Mouse (Mus musculus): ENCODE results near the gene Ddx50. TPM values are rescaled to one million over a fixed set of nuclear protein-coding genes. Genes with fewer than 3 reads are reported as not detected.
A peak's percentile ranks its signal among the peaks of the same experiment; 100 is the strongest.

The Ddx50 gene
- total RNA-seq (2015; ENCODE audit: low replicate concordance) (35.6 and 51.9 TPM in 2 replicates), total RNA-seq (2017; ENCODE audit: low replicate concordance) (21.7 and 36.5 TPM in 2 replicates)

DNA sequence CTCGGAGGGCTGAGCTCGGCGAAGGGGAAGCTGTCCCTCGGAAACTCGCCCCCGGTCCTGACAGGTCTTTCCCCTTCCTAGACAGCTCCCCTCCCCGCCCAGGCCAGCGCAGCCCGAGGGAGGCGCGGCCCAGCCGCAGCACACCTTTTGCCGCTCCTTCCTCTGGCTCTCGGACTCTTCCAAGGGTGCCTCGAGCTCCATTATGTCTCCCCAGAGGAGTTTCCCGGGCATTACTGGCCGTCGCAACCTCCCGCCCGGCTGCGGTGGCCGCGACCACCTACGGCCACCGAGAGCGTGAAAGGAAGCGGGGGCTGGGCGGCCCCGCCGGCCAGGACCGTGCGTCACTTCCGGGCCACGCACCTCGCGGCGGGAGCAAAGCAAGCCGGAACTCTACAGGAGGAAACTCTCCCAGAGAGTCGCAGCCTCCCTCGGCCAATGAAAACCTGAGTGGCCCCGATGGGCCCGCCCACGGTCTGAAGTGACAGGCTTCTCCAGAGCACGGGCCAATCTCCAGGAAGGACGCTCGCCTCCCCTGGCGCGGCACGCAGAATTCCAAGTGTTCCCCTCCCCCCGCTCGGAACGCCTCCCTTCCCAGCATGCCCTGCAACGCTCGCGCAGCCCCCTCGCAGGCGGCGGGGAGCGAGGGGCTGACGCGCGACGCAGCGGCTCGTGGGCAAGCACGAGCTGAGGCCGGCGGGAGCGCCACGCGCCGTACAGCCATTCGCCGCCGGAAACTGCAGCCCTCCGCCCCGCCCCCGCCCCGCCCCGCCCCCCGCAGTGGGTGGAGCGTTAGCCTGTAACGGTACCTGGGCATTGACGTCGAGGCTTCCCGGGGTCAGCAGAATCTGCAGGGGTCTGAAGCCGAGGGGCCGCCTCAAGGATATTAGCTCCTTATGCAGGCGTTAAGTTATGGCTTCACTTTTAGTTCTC lies at the start of gene Ddx50:
Ddx50 (minus strand) TSS at position 338 of the 930 bp plus-strand sequence.
- ATAC-seq (replicated peaks; ENCODE audit: low FRiP score, poor library complexity, severe bottlenecking) = peak; percentile 90

DNA sequence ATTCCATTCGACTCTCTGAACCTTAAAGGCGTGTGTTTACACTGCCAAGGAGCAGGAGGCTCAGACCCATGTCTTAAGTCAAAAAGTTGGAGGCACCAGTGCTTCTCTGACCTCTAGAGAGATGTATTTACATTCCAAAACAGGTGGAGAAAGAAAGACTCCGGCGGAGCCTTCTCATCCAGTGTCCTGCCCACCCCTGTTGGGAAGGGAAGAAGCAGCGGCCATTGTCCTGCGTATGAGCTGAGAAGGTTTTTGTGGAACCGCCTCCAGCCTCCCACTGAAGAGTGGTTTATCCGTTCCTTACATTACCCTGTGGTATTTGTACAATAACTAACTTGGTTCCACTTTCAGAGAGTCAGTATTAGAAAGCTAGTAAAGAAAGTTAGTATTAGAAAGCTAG lies 41.8 kb upstream of the Ddx50 start:
- no peak for ATAC-seq (replicated peaks; ENCODE audit: low FRiP score, poor library complexity, severe bottlenecking)

DNA sequence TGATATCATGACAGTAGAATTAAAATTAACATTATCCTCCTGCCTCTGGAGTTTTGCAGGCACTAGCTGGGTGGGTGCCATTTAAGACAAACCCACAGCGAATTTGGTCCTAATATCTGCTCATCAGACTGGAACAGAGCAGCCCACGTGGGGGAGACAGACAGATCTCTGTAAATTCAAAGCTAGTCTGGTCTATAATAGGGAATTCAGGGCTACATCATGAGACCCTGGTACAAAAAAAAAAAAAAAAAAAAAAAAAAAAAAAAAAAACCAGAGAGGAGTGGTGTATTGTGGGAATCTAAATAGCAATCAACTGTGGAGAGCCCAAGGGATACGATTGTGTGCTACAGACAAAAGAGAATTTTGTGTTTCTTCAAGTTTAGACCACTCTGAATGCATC lies 41.2 kb upstream of the Ddx50 start:
- ATAC-seq (replicated peaks; ENCODE audit: low FRiP score, poor library complexity, severe bottlenecking) = no peak

DNA sequence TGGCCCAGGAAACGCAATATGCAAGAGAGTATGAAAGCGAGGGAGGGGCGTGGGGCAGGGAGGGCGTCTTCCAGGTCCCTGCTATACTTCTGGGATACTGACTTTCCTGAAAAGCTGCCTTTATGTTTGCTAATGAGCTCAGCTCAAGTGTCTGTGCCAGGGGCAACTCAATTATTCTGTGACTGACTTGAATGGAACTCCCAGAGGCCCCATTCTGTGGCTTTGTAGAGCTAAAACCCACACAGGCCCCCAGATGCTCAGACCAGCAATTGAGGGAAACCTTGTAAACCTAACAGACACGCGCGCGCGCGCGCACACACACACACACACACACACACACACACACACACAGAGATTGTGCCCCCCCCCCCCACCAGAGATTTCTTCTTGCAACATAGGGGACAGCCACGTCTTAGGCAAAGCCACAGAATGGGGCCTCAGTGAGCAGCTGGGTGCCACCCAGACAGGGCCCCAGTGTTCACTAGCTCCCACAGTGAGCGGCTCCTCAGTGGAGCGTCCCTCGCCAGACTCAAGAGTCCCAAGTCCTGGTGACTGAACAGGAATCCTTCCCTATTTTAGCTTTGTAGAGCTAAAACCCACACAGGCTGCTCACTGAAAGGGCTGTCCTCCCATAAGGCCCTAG lies 36.1 kb upstream of the Ddx50 start:
- ATAC-seq (replicated peaks; ENCODE audit: low FRiP score, poor library complexity, severe bottlenecking) = no peak

DNA sequence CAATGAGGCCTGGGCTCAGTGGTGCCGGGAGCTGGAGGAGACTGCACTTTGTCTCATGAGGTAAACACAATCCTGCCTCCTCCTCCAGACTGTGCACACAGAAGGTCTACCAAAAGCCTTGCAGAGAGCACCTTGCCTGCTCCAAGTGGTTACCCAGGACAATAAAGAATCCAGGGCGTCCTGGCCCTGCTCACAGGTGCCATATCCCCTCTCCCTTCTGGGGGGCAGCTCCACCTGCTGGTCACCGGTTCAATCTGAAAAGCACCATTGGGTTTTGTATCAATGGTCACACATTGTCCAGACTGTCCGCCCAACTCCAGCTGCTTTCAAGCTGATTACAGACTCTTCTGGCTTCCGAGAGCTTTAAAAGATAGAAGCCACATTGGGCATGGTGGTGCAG lies 32.0 kb upstream of the Ddx50 start:
- ATAC-seq (replicated peaks; ENCODE audit: low FRiP score, poor library complexity, severe bottlenecking) = no peak

DNA sequence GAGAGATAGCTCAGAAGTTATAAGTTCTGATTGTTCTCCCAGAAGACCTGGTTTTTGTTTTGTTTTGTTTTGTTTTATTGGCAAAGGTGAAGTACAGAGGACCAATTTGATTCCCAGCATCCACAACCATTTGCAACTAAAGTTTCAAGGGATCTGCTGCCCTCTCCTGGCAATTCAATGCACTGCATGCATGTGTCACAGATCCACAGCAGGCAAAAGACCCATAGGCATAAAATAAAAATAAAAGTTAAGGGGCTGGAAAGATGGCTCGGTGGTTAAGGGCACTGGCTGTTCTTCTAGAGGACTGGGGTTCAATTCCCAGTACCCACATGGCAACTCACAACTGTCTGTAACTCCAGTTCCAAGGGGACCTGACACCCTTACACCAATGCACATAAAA lies 28.8 kb upstream of the Ddx50 start:
- ATAC-seq (replicated peaks; ENCODE audit: low FRiP score, poor library complexity, severe bottlenecking) = no peak

DNA sequence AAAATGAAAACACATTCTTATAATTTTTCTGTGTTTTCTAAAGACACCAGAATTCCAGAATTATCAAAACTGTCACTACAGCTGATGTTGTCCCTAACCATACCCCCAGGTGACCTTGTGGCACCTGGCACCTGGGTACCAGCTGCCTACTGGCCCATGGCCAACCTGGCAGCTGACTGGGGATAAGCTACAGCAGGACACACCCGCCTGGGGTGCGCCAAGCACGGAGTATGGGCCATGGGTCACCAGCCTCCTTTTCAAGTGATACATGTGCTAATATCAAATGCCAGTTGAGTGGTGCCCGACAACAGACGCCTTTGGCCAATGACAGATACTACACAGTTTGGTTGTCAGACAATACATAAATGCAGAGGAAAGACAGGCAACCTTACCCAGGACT lies 26.3 kb upstream of the Ddx50 start:
- no peak for ATAC-seq (replicated peaks; ENCODE audit: low FRiP score, poor library complexity, severe bottlenecking)

DNA sequence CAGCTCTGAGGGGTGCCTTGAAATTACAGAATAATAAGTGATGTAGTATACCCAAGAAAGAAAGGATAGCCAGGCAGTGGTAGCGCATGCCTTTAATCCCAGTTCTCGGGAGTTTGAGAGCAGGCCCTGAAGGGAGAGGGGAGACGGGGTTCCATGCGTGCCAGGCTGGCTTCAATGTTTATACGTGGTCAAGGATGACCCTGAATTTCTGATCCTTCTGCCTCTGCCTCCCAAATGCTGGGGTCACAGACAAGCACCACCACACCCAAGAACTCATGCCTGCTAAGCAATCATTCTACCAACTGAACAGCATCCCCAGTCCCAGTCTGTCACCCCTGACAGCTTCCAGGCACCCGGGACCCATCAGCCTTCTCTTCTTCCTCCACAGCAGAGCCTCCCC lies 25.2 kb upstream of the Ddx50 start:
- ATAC-seq (replicated peaks; ENCODE audit: low FRiP score, poor library complexity, severe bottlenecking) = no peak

DNA sequence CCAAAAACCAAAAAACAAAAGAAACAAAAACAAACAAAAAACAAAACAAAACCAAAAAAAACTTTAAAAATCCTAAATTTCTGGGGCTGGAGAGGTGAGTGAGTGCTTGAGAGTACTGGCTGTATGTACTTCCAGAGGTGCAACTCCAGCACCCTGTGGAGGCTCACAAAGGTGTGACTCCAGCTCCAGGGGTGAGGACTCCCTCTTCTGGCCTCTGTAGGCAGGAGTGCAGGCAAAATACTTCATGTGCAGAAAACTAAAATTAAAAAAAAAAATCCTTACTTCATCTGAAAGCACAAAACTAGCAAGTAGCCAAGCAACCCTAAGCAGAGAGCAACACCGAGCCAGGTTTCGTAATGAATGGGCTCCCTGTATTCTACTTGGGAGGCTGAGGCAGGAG lies 21.3 kb upstream of the Ddx50 start:
- no peak for ATAC-seq (replicated peaks; ENCODE audit: low FRiP score, poor library complexity, severe bottlenecking)

DNA sequence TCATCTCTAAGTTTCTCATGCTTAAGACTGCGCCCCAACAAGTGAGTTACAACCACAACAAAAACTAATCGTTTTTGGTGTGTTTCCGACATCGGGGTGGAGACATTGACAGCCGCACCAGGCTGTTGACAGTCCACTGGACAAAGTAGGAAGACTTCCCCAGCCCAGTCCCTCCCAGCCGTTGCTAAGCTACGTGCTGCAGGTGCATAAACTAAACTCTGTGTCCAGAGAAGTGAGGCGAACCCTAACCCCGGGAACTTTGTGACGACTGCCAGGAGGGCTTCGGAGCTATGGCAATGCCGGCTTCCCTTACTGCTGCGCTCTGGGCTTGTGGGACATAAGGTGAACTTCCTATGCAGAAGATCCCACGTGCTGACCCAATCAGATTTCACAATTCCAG lies 18.2 kb upstream of the Ddx50 start:
- ATAC-seq (replicated peaks; ENCODE audit: low FRiP score, poor library complexity, severe bottlenecking) = no peak

DNA sequence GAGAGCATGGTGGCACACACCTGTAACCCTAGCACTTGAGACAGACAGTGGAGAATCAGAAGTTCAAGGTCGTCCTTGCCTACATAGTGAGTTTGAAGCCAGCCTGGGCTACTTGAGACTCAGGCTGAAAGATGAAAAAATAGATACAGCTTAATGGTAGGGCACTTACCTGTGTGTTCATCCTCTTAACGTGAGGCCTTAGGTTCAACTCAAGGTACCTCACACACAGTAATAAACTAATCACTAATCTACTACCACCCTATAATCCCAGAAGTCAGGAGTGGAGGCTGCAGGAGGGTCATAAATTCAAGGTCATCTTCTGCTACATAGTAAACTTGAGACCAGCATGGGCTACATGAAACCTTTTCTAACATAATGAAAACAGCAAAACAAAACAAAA lies 17.4 kb upstream of the Ddx50 start:
- ATAC-seq (replicated peaks; ENCODE audit: low FRiP score, poor library complexity, severe bottlenecking) = 0 out of 2 replicates have a peak, but pooled peaks have one; percentile 17

DNA sequence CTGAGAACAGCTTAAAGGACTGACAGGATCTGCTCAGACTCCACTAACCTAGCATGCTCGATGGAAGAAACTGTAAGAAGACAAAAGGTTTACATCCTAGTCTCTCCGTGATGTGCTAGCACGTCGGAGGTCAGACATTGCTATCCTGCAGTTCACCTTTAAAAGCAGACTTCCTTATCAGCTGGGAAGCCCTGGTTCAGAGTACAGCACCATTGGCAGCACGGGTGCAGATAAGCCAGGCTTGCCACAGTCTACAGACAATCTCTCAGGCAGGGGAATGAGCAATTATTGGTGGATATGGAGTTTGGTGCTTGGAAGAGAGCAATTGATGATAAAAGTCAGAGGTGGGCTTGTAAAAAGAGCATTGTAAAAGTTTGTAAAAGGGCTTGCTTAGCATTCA lies 17.0 kb upstream of the Ddx50 start:
- ATAC-seq (replicated peaks; ENCODE audit: low FRiP score, poor library complexity, severe bottlenecking) = peak; percentile 59

DNA sequence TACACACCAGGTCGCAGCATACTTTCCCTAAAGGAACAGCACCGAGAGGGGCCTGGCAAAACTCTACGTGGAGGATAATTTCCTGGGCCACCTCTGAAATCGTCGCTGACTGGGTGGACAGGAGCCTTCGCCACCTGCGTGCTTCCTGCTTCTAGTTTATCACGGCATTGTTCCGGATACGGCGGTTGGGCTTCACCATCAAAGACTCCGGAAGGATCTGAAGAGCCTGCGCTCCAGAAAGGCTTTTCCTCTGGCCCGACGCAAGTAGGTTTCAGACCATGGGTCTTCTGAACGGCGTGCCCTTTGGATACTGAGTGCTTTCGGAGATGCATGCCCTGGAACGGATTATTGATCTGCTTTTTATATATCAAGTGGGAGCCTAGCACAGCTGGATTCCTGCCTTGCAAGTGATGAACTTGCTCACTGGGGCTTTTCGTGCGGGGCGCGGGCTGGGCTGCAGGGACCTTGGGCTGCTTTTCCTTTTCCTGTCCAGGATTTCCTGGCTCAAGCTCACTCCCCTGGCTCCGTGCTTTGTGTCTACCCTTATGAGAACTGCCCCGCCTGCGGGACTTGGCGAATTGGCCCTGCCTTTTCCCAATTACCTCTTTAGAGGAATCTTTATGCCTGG lies 14.1 kb upstream of the Ddx50 start:
- ATAC-seq (replicated peaks; ENCODE audit: low FRiP score, poor library complexity, severe bottlenecking) = no peak

DNA sequence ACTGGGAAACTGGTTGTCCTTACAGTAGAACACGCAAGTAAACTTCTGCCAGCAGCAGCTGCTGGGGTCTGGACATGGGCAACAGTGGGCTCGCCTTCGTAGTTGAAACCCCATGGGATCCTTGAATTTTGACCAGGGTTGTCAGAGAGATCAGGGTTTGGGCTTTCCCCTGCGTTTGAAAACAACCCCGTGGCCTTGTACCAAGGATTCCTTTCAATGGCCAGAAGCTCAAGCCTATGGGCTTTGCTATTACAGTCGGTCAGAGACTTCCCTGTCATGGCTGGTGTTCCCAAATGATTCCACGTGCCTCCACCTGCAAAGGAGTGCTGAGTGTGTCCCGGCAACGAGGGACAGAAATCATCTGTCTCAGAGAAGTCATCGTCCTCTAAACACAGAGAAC lies 13.2 kb upstream of the Ddx50 start:
- ATAC-seq (replicated peaks; ENCODE audit: low FRiP score, poor library complexity, severe bottlenecking) = no peak

DNA sequence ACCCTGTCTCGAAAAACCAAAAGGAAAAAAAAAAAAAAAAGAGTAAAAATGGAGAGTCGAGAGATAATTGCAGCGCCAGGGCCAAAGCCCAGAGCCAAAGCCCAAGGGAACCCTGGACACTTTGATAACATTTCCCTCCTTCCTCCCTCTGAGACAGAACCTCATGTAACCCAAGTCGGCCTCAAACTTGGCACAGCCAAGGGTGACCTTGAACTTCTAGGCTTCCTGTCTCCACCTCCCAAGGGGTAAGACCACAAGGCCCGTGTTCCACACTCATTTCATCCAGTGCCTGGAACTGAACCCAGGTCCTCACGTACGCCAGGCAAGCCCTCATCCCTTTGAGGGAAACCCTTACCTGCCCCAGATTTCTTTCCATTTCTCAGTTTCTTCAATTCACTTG lies 5.7 kb upstream of the Ddx50 start:
- ATAC-seq (replicated peaks; ENCODE audit: low FRiP score, poor library complexity, severe bottlenecking) = no peak

DNA sequence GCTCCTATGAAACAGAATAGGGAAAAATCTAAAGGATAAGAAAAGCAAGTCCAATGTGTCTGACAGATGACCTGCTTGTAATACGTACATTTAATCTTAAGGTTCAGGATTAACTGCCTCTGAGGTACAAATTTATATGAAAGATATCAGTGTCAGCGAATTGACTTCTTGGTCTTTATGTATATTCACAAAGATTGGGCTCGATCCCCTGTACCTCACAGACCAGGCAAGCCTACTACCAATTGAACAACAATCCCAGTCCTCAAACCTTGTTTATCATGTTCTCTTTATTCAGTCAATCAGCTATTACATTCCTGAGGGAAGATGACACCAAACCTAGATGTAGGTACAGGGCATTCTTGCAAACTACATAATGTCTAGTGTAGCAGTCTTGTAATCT lies 943 bp upstream of the Ddx50 start:
- no peak for ATAC-seq (replicated peaks; ENCODE audit: low FRiP score, poor library complexity, severe bottlenecking)

DNA sequence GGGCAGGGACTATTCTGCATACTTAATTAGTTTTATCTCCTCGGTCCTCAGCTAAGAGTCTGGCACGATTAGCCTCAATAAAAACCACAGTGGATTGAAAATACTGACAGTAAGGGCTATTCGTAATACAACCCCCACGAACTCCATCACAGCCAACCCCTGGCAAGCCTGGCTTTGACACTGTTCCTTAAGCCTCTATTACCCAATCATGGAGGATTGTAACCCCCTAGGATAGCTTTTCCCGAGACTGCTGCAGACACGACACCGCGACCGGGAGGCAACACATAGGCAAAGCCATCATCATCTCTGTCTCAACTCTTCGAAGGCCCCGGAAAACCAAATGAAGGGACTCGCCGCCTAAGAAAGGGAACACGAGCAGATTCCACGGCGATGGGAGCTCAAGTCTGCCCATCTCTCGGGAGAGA lies 648 bp downstream of the Ddx50 start:
- peak; percentile 48 for ATAC-seq (replicated peaks; ENCODE audit: low FRiP score, poor library complexity, severe bottlenecking)

DNA sequence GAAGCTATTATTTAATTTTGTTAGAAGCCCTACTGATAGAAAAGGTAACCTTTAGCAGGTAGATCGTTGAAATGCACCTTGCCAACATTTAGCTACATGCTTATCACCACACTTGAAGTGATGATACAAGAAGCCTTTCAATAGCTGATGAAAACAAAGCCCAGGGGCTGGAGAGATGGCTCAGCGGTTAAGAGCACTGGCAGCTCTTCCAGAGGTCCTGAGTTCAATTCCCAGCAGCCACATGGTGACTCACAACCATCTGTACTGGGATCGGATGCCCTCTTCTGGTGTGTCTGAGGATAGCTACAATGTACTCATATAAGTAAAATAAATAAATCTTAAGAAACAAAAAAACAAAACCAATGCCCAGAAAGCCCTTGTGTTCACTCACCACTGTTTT lies 46.9 kb downstream of the Ddx50 start:
- ATAC-seq (replicated peaks; ENCODE audit: low FRiP score, poor library complexity, severe bottlenecking) = no peak

DNA sequence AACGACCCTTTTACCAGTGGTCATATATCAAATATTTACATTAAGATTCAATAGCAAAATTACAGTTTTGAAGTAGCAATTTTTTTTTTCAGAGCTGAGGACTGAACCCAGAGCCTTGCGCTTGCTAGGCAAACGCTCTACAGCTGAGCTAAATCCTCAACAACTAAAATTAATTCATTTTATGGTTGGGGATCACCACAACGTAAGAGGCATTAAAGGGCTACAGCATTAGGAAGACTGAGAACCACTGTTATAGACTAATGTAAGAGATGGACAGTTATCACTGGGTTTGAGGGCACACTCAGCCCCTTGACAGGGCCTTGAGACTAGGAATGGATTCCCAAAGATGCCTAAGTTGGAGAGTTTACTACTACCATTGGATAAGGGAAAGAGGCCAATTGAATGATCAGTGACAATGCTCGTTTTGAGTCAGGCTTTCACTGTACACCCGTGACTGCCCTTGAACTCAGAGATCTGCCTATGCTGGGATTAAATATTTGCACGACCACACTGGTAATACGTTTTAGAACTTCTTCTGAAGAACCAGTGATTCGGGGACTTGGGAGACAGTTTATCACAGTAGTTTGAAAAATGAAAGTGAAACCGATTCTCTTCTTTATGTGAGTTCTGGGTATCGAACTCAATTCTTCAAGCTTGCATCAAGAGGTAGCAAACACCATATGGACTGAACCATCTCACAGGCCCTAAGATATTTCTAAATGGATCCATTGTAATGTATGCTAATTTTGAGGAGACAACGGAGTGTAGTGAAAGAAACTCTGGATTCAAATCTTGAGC lies 47.6 kb downstream of the Ddx50 start:
- no peak for ATAC-seq (replicated peaks; ENCODE audit: low FRiP score, poor library complexity, severe bottlenecking)
